Mouse (Mus musculus): ENCODE data around the gene Xxylt1.
"Not testable (repeated sequence)": the region's sequence is repeated elsewhere in the genome, so short reads cannot be mapped to it uniquely, and the experiment has no call there.

Gene Xxylt1

DNA sequence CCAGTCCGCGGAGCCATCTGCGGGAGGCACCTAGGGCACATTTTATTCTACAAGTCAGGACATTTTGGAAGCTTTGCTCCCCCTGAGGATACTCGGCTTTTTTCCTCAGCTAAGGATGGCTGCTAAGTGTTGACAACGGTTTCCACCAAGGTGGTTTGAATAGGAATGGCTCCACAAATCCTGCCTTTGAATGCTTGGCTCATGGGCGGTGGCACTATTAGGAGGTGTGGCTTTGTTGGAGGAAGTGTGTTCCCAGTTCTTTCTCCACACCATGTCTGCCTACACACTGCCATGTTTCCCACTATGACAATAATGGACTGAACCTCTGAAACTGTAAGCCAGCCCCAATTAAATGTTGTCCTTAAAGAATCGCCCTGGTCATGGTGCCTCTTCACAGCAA, 55.7 kb downstream of the Xxylt1 start:
- no peak for DNase-seq (ENCODE audit: low read depth in 2 of 2, low spot score in 2 of 2)

DNA sequence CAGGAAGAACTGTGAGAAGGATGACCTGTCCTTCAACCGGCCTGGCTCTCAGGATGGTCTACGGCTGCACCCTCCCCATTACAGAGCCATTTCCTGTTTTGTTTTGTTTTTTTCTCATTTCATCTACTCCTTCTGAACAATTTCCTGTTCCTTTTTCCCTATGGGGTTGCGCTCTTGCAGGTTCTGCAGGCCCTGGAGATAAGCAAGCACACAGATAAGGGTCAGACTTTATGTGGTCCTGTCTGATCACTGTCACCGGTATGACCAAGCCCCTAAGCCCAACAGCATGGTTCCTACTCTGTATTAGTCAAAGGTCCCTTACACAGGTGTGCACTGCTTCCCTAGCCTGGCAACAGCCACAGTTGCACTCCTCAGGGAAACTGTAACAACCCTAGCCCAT, 56.2 kb downstream of the Xxylt1 start:
- DNase-seq (ENCODE audit: low read depth in 2 of 2, low spot score in 2 of 2) = no peak

DNA sequence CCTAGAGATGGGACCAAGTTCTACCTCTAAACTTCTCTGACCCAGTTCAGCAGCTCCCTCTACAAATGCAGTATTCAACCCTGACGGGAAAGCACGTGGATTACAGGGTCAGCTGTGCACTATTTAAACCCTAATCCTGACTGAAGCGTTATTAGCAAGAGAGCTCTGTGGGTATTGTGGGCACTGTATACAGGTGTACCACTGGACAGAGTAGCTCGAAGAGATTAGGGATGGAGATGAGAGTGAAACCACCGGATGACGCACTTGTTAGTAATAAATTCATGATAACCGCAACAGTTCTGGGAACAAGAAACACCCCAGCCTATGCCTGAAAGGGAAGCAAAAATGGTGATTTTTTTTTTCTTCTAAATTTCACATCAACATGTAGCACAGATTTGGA, 57.0 kb downstream of the Xxylt1 start:
- no peak for DNase-seq (ENCODE audit: low read depth in 2 of 2, low spot score in 2 of 2)

DNA sequence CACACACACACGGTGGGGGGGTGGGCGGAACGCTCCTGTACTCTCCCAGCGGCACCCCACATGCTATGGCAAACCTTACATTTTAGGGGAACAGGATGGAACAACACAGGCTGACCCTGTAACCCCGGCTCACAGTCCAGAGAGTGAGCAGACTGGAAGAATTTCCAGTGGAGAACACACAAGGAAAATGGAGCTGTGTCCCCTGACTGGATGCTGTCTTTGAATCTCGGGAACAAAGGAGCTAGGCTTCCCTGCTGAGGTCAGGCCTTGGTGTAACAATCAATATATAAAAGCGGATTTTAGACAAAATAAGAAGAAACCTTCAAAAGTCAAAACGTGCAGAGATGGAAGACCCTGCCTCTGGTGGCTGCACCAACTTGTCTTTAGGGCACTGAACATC, 57.4 kb downstream of the Xxylt1 start:
- DNase-seq (ENCODE audit: low read depth in 2 of 2, low spot score in 2 of 2) = no peak

DNA sequence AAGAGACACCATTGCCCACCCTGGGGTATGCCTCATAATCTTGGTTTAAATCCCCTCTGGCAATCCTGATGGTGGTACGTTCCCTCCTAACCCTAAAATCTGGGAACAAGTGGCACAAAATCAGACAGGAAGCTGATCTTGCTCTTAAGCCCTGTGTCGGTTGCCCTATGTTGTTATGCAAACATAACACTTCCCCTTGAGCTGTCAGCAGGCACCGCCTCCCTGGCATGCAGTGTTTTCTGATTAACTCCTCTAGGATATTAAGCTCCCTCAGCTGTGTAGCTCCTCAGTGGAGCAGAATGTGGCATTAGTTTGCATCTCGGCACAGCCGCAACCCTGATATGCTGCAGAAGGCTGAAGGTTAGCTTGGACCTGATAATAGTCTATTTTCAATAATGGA, 58.9 kb downstream of the Xxylt1 start:
- DNase-seq (ENCODE audit: low read depth in 2 of 2, low spot score in 2 of 2) = no peak

DNA sequence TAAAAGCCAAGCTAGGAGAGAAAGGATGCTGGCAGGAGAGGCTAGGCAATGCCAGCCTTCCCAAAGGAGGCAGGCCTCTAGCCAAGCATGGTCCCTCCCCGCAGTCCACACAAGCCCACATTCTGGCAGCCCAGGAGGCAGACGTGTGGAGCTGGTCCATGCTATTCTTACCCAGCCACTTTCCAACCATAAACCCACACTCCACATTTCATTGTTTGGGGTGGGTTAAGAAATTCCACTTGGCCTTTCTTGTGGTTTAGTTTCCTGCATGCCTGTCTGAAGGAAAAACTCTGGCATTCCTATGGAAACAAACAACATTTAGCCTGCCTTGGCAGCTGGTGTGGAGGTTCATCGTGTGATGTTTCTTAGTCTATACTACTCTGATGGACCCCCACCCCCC, 61.7 kb downstream of the Xxylt1 start:
- DNase-seq (ENCODE audit: low read depth in 2 of 2, low spot score in 2 of 2) = no peak

DNA sequence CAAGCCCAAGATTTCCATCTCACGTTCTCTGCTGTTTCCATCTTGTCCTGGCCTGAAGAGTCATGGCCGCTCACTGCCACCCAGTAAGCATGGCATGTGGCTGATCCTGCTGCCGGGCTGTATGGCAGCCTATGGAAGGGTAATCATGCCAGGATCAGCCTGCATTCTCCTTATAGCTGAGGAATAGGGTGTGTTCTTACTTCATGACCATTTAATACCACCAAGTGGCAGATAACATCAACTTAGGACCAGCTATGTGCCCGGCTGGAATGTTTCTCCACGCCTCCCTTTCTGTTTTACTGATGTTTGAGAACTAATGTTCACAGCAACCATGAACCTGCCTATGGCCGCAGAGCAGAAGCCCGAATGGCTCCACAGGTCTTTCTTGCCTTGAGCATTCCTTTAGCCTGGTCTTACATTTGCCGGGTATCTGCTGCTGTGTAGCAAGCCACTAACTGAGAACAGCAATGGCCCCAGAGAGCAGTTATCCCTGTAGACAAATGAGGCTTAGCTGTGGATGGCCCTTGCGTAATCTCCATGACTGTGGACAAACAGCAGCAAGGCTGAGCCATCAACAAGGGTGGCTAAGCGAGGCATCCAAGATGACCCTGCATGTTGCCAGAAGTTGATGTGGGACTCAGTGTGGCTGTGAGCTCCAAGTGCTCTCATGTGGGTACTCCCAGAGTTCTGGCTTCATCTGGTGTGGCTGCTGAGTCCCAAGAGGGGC, 63.4 kb downstream of the Xxylt1 start:
- DNase-seq (ENCODE audit: low read depth in 2 of 2, low spot score in 2 of 2) = no peak

DNA sequence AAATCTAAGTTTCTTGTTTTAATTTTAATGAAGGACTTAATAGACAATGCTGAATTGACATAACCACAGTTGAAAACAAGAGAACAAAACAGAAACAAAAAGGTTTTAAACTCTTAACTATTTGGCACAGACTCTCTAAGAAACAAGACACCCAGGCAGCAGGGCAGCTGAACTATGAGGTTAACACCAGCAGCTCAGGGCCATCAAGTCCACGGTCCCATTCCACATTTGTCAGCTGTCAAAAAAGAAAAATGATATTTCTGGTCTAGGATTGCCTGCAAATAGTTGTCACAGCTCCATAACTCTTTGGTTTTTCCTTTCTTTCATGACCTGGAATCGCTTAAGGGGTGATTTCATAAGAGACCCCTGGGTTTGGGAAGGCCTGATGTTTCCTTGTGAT, 64.6 kb downstream of the Xxylt1 start:
- no peak for DNase-seq (ENCODE audit: low read depth in 2 of 2, low spot score in 2 of 2)

DNA sequence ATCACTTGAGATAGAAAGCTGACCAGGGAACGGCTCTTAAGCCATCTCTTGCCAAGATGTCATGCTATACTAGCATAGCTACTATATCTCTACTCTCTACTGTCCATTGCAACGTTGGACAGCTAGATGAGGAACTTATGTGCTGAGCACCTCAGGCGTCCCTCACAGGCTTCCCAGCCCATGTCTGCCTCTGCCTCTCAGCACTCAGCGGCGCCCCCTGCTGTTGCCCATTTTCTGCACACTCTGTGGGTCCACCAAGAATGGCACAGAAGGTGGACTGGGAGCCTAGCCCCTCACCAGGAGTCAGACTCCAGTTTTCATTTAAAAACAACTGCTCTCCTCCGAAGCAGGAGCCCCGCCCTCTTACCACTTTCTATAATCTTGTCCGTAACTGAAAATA, 65.1 kb downstream of the Xxylt1 start:
- peak; percentile 10 to 34 for DNase-seq (ENCODE audit: low read depth in 2 of 2, low spot score in 2 of 2)

DNA sequence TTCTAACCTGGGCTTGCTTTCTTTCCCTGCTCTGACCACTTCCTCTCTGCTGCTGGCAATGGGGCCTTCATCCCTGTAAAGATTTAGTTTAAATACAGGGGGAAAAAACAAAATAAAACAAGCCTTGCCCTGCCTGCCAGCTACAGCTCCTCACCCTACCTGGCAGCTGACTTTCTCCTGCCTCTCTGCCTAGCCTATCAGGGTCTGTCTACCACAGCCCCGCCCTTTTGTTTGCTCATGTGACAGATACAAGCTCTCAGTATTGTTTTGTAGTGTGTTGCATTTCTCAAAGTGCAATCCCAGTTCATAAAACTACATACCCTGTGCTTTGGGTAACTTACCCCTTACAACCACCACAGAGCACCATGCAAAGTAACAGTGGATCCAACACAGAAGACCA, 66.0 kb downstream of the Xxylt1 start:
- DNase-seq (ENCODE audit: low read depth in 2 of 2, low spot score in 2 of 2) = no peak

DNA sequence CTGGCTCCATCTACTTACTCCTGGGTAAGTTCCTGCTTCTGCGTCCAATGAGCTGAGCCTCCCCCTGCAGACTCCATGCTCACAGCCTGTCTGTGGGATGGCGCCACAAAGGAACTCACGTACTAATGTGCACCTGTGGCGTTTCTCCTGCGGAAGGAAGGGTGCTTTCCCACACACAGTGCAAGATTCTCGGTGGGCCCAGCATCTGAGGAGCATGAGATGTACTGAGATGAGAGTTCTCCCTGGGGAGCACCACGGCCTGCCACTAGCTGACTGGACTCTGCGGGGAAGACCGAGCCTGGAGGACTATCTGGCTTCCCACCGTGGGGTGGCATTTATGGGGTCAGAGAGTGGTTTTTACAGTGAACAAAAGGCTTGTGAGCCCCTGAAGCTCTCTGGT, 69.0 kb downstream of the Xxylt1 start:
- DNase-seq (ENCODE audit: low read depth in 2 of 2, low spot score in 2 of 2) = no peak

DNA sequence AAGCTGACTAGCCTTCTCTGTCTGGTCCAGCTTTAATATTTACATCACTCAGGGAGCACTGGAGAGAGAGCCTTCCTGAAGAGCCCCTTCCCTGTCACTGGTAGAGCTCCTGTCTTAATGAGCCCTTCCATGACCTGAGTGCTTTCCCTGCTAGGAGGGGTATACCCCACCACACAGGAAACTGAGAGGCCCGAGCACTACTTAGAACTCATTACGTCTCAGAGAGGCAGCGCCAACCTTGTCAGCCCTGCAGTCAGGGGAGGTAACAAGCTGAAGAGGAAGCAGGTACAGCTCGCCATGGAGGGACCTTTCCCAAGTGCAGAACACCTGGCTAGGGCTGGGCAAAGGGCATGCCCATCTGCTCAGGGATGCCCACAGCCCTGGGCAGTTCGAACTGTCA, 70.8 kb downstream of the Xxylt1 start:
- no peak for DNase-seq (ENCODE audit: low read depth in 2 of 2, low spot score in 2 of 2)

DNA sequence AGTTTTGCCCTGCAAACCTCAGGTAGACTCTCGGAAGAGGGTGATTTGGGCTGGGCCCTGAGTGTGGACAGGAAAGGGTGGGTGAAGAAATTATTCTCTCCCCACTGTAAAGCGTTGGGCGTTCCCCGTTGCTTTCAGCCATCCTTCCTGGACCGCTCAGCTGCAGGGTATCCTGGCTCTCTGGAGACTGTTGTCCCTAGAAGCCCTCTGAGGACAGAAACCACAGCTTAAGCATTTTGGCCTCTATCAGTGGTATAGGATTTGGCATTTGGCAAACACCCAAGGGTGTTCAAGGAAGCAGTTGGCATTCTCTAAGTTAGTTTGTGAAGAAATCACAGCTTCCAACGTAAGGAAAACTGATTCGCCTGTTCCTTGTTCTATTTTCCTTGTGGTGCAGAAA, 72.9 kb downstream of the Xxylt1 start:
- no peak for DNase-seq (ENCODE audit: low read depth in 2 of 2, low spot score in 2 of 2)

DNA sequence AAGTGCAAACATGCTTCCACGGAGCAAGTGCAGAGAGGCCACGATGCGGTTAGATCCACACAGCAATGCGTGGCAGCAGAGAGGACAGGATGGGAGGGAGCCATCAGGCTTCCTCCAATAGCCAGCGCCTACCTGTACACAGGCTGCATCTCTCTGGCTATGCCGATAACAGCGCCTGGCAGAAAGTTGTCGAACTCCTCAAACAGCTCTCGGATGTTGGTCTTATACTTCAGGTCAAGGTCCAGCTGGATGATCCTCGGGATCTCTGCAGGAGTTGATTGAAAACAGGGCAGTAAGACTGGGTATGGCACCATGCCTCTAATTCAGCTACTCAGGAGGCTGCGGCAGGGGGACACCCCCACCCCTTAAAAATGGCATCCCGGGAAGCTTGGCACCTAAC, 73.7 kb downstream of the Xxylt1 start:
- no peak for DNase-seq (ENCODE audit: low read depth in 2 of 2, low spot score in 2 of 2)

DNA sequence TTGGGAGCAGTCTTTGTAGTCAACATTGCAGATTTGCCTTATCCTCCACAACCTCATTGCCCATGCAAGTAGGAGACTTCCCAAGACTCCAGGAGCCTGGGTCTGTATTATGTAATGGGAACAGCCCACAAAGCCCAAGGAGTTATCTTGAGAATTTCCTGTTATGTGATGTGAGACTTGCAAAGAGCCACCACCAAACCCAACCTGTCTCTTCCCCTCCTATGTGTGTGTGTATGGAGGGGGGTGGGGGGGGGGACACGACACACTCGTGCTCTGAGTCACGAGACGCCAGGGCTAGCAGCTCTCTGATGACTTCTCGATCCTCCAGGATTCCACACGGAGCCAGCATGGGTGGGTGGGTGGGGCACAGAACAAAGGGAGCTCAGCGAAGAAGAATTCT, 75.5 kb downstream of the Xxylt1 start:
- no peak for DNase-seq (ENCODE audit: low read depth in 2 of 2, low spot score in 2 of 2)

DNA sequence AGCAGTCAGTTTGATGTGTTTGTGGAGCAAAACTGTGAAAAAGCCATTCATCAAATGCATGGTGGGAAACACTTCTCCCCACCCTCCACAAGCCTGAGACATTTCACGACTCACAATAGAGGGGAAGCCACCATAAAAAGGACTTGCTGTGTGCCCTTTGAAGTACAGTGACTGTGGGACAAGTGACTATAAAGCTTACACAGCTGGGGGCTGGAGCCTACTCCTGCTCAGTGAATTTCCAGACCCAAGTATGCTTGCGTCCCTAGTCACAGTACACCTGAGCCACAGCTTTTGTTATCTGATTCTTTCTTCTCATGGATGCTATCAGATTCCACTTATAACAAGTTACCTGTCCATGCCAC, 76.9 kb downstream of the Xxylt1 start:
- DNase-seq (ENCODE audit: low read depth in 2 of 2, low spot score in 2 of 2) = no peak

DNA sequence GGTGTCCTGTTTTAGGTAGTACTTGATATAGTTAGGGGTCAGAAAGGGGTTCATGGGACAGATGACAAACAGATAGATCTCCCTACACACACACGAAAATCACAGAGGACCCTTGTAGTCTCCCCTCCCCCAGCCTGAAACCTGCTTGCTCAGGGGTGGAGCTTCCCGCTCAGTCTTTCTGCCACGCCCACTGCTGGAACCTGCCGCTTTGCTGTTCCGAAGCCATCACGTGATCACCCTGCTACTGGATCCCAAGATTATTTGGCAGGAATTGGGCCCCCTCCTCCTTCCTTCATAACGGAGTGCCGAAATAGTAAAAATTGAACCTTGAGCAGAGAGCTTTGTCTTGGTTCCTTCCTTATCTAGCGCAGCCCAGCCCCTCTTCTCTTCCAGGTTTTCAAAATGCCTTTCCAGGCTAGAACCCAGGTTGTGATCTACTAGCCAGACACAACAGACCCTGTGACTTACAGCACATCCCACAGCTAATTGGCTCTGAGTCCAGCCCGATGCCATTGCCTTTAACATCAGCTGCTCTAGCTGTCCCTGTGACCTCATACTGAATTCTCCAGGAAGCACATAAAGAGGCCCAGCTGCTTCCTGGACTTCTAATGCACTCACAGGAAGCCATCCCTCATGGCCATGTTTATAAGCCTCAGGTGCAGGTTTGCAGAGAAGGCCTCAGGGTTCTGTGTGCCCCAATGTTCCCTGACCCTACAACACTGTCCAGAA, 77.5 kb downstream of the Xxylt1 start:
- not testable (repeated sequence) for DNase-seq (ENCODE audit: low read depth in 2 of 2, low spot score in 2 of 2)

DNA sequence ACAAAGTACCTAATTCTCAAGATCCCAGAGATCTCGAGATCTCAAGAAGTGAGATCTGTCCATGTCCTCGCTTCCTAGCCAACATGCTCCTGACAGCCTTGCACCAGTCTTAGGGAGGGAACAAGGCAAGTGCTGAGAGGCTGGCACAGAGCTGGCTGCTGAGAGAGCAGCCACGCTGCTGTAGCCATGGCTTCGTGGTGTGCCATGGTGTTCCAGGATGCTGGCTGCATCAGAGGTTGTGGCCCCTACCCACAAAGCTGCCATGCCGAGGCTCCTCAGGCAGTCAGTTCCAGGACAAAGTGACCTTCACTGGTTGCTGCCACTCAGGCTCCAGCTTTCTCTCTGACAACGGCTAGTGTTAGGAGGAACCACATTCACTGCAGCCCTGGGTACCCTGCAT, 78.3 kb downstream of the Xxylt1 start:
- no peak for DNase-seq (ENCODE audit: low read depth in 2 of 2, low spot score in 2 of 2)

DNA sequence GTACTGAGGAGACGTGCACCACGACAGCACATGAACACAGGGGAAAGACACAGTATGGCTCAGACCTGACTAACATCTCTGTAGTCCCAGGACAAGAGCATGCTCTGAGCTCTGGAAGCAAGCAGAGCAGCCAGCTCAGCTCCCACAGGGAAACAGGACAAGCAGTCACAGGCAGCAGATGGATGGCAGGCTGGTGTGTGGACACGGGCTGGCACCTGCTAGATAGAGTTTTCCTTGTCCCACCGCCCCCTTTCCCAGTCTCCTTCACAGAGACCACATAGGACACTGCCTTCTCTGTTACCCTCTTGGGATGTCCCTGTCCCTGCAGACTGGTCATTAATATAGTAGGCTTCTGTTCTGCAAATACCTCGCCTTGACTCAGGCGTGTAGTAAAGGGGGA, 79.1 kb downstream of the Xxylt1 start:
- DNase-seq (ENCODE audit: low read depth in 2 of 2, low spot score in 2 of 2) = no peak

DNA sequence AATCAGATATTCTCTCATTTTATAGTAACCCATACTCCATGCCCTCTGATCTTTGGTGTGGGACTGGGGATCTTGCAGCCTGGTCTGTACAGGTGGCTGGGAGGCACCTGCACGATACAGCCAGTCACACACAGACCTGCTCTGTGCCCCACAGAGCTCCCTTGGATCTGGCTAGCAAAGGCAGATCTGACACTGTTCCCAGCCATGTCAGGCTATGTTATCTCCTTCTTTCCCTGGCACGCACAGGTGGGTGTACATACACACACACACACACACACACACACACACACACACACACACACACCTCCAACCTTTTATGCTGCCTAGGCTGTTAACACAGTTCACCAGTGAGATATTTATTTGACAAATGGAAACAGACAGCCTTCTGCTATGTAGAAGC, 82.5 kb downstream of the Xxylt1 start:
- no peak for DNase-seq (ENCODE audit: low read depth in 2 of 2, low spot score in 2 of 2)

DNA sequence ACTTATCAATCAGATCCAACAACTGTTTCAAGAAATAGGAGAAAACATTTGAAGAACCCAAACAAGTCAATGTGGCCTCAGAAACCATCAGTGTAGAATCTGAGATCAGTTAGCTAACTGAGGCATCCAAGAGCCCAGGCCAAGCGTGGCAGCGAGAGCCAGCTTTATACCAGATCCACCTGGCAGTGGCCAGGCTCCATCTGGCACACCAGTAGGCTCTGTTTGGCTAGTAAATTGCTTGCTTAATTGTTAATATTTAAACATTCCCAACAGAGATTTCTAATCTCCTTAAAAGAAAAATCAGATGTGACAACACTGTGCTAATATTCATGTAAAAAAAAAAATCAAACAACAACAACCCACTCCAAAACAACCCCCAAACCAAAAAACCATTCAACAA, 83.2 kb downstream of the Xxylt1 start:
- DNase-seq (ENCODE audit: low read depth in 2 of 2, low spot score in 2 of 2) = no peak

DNA sequence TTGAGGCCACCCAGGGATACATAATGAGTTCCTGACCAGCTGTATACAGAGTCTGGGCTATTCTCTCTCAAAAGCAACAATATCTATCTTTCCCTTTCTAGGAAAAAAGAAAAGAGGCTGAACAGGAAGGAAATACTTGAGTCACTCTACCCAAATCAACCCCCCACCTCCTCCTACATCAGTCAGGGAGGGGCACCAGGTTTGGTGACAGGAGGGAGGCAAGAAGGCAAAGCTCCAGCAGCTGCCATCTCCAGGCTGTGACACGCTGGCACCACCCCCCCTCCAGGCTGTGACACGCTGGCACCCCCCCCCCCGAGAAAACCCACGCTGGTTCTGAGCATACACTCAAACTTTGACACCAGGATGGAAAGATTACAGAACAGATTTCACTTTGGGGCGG, 85.8 kb downstream of the Xxylt1 start:
- no peak for DNase-seq (ENCODE audit: low read depth in 2 of 2, low spot score in 2 of 2)

DNA sequence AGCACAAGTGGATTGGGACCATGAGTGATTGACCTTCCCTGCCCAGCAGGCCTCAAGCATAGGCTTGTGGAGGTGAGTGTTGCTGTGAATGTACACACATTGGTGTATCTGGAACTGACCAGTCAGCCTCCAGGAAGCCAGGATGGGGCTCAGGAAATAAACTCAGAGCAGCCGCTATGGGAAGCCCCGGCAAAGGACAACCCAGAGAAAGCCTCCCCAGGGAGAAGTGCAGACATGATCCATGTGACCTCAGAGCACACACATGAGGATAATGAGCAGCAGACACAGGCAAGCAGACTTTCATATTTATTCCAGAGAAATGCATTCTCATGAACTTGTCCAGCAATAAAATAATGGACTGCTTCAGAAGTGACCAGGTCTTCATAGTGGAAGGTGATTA, 86.4 kb downstream of the Xxylt1 start:
- DNase-seq (ENCODE audit: low read depth in 2 of 2, low spot score in 2 of 2) = no peak

Data from CD8-positive naive resting alpha-beta T cell, adult 2 months (primary cell).